Mouse (Mus musculus): ENCODE data around the gene Abcc3. TPM values are rescaled to one million over a fixed set of nuclear protein-coding genes. Genes with fewer than 3 reads are reported as not detected.
"Not testable (repeated sequence)": the region's sequence is repeated elsewhere in the genome, so short reads cannot be mapped to it uniquely, and the experiment has no call there.

Gene Abcc3
- polyA plus RNA-seq, 1 experiment, result not detected

GRCm38 (mm10) chr11:94405348-94405747 lies 12.6 kb upstream of the Abcc3 start:
- Histone ChIP-seq H3ac (ENCODE audit: control insufficient read depth, insufficient read length) (no peak overlapping the region), H3K4me2 (ENCODE audit: low read depth) (no peak overlapping the region), H3K79me2 (ENCODE audit: control insufficient read depth, insufficient read depth) (no peaks in the 10 kb centered on the region), H3K36me3 (ENCODE audit: control insufficient read depth, insufficient read depth) (no peaks in the 10 kb centered on the region), H3K27me3 (ENCODE audit: control insufficient read depth, insufficient read depth, insufficient read length) (peaks cover 9% of the 10 kb centered on the region), H3K4me3 (no peak overlapping the region)
- TF ChIP-seq CEBPB (IDR thresholded peaks at IDR 0.05; ENCODE audit: insufficient read depth, poor library complexity, severe bottlenecking) (no peak), MYOG (IDR thresholded peaks at IDR 0.05; ENCODE audit: control insufficient read depth in 1 of 3, insufficient read depth in 1 of 3, insufficient read length in 2 of 3, low read depth in 2 of 3) (no peak)

- Histone ChIP-seq H3K27me3 (ENCODE audit: control insufficient read depth, insufficient read depth, insufficient read length) (peaks cover 8% of the 10 kb centered on the region), H3ac (ENCODE audit: control insufficient read depth, insufficient read length) (no peak overlapping the region), H3K4me3 (no peak overlapping the region), H3K36me3 (ENCODE audit: control insufficient read depth, insufficient read depth) (no peaks in the 10 kb centered on the region), H3K79me2 (ENCODE audit: control insufficient read depth, insufficient read depth) (no peaks in the 10 kb centered on the region), H3K4me2 (ENCODE audit: low read depth) (no peak overlapping the region)
- TF ChIP-seq POLR2A (IDR thresholded peaks at IDR 0.05; ENCODE audit: insufficient read length, low read depth) (no peak), MYOG (IDR thresholded peaks at IDR 0.05; ENCODE audit: control insufficient read depth in 1 of 3, insufficient read depth in 1 of 3, insufficient read length in 2 of 3, low read depth in 2 of 3) (no peak), TCF3 (IDR thresholded peaks at IDR 0.05; ENCODE audit: insufficient read length, low read depth) (no peak), REST (IDR thresholded peaks at IDR 0.05; ENCODE audit: insufficient read depth, insufficient read length) (no peak), USF1 (IDR thresholded peaks at IDR 0.05; ENCODE audit: low read depth) (no peak), CEBPB (IDR thresholded peaks at IDR 0.05; ENCODE audit: insufficient read depth, poor library complexity, severe bottlenecking) (no peak), MYOD1 (IDR thresholded peaks at IDR 0.05; ENCODE audit: control insufficient read depth in 1 of 3, insufficient read length in 2 of 3, low read depth in 2 of 3) (no peak), SRF (IDR thresholded peaks at IDR 0.05; ENCODE audit: control insufficient read depth, insufficient read length, low read depth) (no peak), TCF12 (IDR thresholded peaks at IDR 0.05; ENCODE audit: insufficient read depth, poor library complexity, severe bottlenecking) (no peak), MAX (IDR thresholded peaks at IDR 0.05; ENCODE audit: low read depth) (no peak), E2F4 (IDR thresholded peaks at IDR 0.05; ENCODE audit: insufficient read depth) (no peak)
Measured at GRCm38 (mm10) chr11:94404641-94405260, 12.0 kb upstream of the Abcc3 start.

- TF ChIP-seq POLR2AphosphoS2 (IDR thresholded peaks at IDR 0.05; ENCODE audit: insufficient read length, low read depth) (no peak), MYOG (IDR thresholded peaks at IDR 0.05; ENCODE audit: control insufficient read depth in 1 of 3, insufficient read depth in 1 of 3, insufficient read length in 2 of 3, low read depth in 2 of 3) (no peak), REST (IDR thresholded peaks at IDR 0.05; ENCODE audit: insufficient read depth, insufficient read length) (no peak), POLR2A (IDR thresholded peaks at IDR 0.05; ENCODE audit: insufficient read length, low read depth) (no peak), TCF3 (IDR thresholded peaks at IDR 0.05; ENCODE audit: insufficient read length, low read depth) (no peak), MAX (IDR thresholded peaks at IDR 0.05; ENCODE audit: low read depth) (no peak), SRF (IDR thresholded peaks at IDR 0.05; ENCODE audit: control insufficient read depth, insufficient read length, low read depth) (no peak), CEBPB (IDR thresholded peaks at IDR 0.05; ENCODE audit: insufficient read depth, poor library complexity, severe bottlenecking) (no peak), MYOD1 (IDR thresholded peaks at IDR 0.05; ENCODE audit: control insufficient read depth in 1 of 3, insufficient read length in 2 of 3, low read depth in 2 of 3) (no peak), USF1 (IDR thresholded peaks at IDR 0.05; ENCODE audit: low read depth) (no peak), E2F4 (IDR thresholded peaks at IDR 0.05; ENCODE audit: insufficient read depth) (no peak), TCF12 (IDR thresholded peaks at IDR 0.05; ENCODE audit: insufficient read depth, poor library complexity, severe bottlenecking) (no peak)
- H3K79me2 ChIP-seq (ENCODE audit: control insufficient read depth, insufficient read depth), result no peaks in the 10 kb centered on the region
- H3ac ChIP-seq (ENCODE audit: control insufficient read depth, insufficient read length), result no peak overlapping the region
- H3K4me3 ChIP-seq, result no peak overlapping the region
- no peaks in the 10 kb centered on the region for H3K36me3 ChIP-seq (ENCODE audit: control insufficient read depth, insufficient read depth)
- peaks cover 7% of the 10 kb centered on the region for H3K27me3 ChIP-seq (ENCODE audit: control insufficient read depth, insufficient read depth, insufficient read length)
- no peak overlapping the region for H3K4me2 ChIP-seq (ENCODE audit: low read depth)
Measured at GRCm38 (mm10) chr11:94404178-94404577, 11.4 kb upstream of the Abcc3 start.

- TF ChIP-seq REST (IDR thresholded peaks at IDR 0.05; ENCODE audit: insufficient read depth, insufficient read length) (no peak), TCF3 (IDR thresholded peaks at IDR 0.05; ENCODE audit: insufficient read length, low read depth) (no peak), MAX (IDR thresholded peaks at IDR 0.05; ENCODE audit: low read depth) (no peak), USF1 (IDR thresholded peaks at IDR 0.05; ENCODE audit: low read depth) (no peak), E2F4 (IDR thresholded peaks at IDR 0.05; ENCODE audit: insufficient read depth) (no peak), MYOD1 (IDR thresholded peaks at IDR 0.05; ENCODE audit: control insufficient read depth in 1 of 3, insufficient read length in 2 of 3, low read depth in 2 of 3) (no peak)
- Histone ChIP-seq H3K4me2 (ENCODE audit: low read depth) (no peak overlapping the region), H3K36me3 (ENCODE audit: control insufficient read depth, insufficient read depth) (no peaks in the 10 kb centered on the region), H3K4me3 (no peak overlapping the region), H3K27me3 (ENCODE audit: control insufficient read depth, insufficient read depth, insufficient read length) (peaks cover 8% of the 10 kb centered on the region), H3K79me2 (ENCODE audit: control insufficient read depth, insufficient read depth) (no peaks in the 10 kb centered on the region), H3ac (ENCODE audit: control insufficient read depth, insufficient read length) (no peak overlapping the region)
Measured at GRCm38 (mm10) chr11:94403757-94404156, 11.0 kb upstream of the Abcc3 start.

- Histone ChIP-seq H3K36me3 (ENCODE audit: control insufficient read depth, insufficient read depth) (no peaks in the 10 kb centered on the region), H3K27me3 (ENCODE audit: control insufficient read depth, insufficient read depth, insufficient read length) (peaks cover 8% of the 10 kb centered on the region), H3K4me2 (ENCODE audit: low read depth) (no peak overlapping the region), H3ac (ENCODE audit: control insufficient read depth, insufficient read length) (no peak overlapping the region), H3K4me3 (no peak overlapping the region), H3K79me2 (ENCODE audit: control insufficient read depth, insufficient read depth) (no peaks in the 10 kb centered on the region)
- TF ChIP-seq MYOG (IDR thresholded peaks at IDR 0.05; ENCODE audit: control insufficient read depth in 1 of 3, insufficient read depth in 1 of 3, insufficient read length in 2 of 3, low read depth in 2 of 3) (no peak), POLR2AphosphoS2 (IDR thresholded peaks at IDR 0.05; ENCODE audit: insufficient read length, low read depth) (no peak), SRF (IDR thresholded peaks at IDR 0.05; ENCODE audit: control insufficient read depth, insufficient read length, low read depth) (no peak), TCF3 (IDR thresholded peaks at IDR 0.05; ENCODE audit: insufficient read length, low read depth) (no peak), E2F4 (IDR thresholded peaks at IDR 0.05; ENCODE audit: insufficient read depth) (no peak)
Measured at GRCm38 (mm10) chr11:94402731-94403130, 9.9 kb upstream of the Abcc3 start.

GRCm38 (mm10) chr11:94402029-94402428 lies 9.2 kb upstream of the Abcc3 start:
- not testable (repeated sequence) for H3ac ChIP-seq (ENCODE audit: control insufficient read depth, insufficient read length); H3K4me2 ChIP-seq (ENCODE audit: low read depth); H3K27me3 ChIP-seq (ENCODE audit: control insufficient read depth, insufficient read depth, insufficient read length); H3K79me2 ChIP-seq (ENCODE audit: control insufficient read depth, insufficient read depth); H3K36me3 ChIP-seq (ENCODE audit: control insufficient read depth, insufficient read depth); H3K4me3 ChIP-seq
